Mouse (Mus musculus) spleen, adult 2 months (tissue): ENCODE data around the gene Tuba8.

Experiments
- CTCF ChIP-seq: fragments of 200-500 bp; IDR thresholded peaks from 2 replicates; pipeline ENCODE4 v1.5.1; 2011; ENCODE audit warnings: mild to moderate bottlenecking, inconsistent platforms; ENCODE audit not compliant: insufficient read depth, insufficient read length, insufficient replicate concordance; ENCODE audit errors: extremely low read depth
- POLR2A ChIP-seq: fragments of 200-500 bp; IDR thresholded peaks from 2 replicates; pipeline ENCODE4 v1.6.1; 2011; ENCODE audit warnings: low read depth, low read length, inconsistent platforms

DNA sequence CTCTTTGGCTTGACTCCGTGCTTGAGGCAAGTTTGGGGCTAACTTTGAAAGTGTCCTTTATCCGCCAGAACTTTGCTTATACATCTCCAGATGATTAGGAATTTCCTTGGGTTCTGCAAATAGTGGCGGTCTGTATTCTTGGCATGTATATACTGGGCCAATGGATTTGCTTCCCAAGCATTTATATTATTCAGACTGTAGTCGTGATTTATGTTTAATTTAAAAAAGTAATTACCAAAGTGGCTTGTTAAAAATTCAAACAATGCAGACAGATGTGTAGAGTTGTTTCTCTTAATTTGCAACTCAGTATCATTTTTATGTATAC lies 35.5 kb downstream of the Tuba8 start:
- TF ChIP-seq CTCF (no peak), POLR2A (no peak)
